Mouse (Mus musculus) urinary bladder, adult 18-20 months (tissue): ENCODE results near the gene Agbl5.
A peak's percentile ranks its signal among the peaks of the same experiment; 100 is the strongest.

Experiments used
- DNase-seq, 2 experiments: peaks; one replicate each; pipeline ENCODE4 v3.0.0; 2022; ENCODE audit warnings: low spot score in 2 of 2, mixed read lengths in 2 of 2

Agbl5 gene

GRCm38 (mm10) chr5:30887858-30888336, 597 bp upstream of the Agbl5 start:
- peak; percentile 91 to 92 for DNase-seq

DNA sequence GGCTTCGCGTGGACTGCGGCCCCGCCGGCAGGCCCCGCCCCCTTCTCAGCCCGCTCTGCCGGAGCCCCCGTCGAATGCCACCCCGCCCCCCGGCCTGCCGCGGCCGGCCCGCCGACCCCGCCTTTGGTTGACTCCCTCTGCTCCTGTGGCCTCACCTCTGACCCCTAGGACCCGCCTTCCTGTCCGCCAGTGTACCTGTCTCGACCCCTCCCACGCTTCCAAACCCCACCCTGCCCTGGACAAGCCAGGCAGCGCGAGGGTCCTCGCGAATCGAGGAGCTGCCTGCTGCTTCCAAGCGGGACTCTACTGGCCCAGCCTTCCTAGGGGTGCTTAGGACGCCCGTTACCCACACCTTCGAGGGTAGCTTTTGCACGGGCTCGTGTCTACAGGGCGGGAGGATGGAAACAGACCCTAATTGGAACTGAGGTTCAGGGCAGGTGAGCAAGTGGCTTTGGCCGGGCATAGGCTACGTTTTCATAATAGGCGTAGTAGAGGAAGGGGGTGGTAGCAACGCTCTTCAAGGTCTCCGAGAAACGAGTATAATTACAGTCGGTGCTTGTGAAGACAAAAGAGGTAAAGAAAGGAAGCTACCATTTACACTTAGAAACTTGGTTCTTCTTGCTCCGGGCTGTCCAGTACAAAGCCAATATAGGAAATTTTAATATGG, 727 bp downstream of the Agbl5 start:
- DNase-seq: peak in 1 of 2 experiments; percentile 57

GRCm38 (mm10) chr5:30890375-30890774, 1.9 kb downstream of the Agbl5 start:
- no peak for DNase-seq

DNA sequence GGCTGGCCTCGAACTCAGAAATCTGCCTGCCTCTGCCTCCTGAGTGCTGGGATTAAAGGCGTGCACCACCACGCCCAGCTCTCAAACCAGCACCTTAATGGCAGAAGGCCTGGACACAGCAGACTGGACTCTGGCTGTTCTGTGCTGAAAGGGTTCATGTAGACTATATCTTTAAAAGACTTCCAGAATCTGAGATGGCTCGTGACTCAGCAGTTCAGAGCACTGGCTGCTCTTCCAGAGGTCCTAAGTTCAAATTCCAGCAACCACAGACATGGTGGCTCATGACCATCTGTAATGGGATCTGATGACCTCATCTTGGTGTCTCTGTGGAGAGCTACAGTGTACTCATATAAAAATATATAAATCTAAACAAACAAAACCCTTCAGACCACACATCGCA, 13.4 kb downstream of the Agbl5 start:
- DNase-seq: no peak

GRCm38 (mm10) chr5:30907413-30908059, 19.0 kb downstream of the Agbl5 start, which contains the start of gene Ost4:
Gene Ost4, minus strand, starts transcription at chr5:30907788.
- DNase-seq: peak; percentile 95 to 96

GRCm38 (mm10) chr5:30908426-30909299, 20.2 kb downstream of the Agbl5 start:
- no peak for DNase-seq

- DNase-seq: no peak
Observed at GRCm38 (mm10) chr5:30909300-30909659, 20.8 kb downstream of the Agbl5 start.

GRCm38 (mm10) chr5:30909863-30910262, 21.4 kb downstream of the Agbl5 start:
- no peak for DNase-seq

DNA sequence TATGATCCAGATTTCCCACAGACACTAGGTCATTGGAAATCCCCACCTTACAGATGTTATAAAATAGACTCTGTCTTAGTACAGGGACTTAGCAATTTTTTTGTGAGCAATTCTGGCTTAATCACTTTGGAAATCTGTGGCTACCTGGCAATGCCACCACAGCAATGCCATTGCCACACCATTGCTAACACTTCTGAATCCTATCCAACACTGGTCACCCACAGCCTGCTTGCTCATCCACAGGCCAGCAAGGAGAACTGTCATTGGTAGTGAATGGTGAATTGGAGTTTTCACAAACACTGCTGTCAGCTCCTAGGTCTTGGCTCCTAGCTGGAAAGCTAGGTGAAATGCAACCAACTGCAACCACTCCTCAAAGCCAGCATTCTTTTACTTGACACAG, 22.0 kb downstream of the Agbl5 start:
- DNase-seq: no peak

DNA sequence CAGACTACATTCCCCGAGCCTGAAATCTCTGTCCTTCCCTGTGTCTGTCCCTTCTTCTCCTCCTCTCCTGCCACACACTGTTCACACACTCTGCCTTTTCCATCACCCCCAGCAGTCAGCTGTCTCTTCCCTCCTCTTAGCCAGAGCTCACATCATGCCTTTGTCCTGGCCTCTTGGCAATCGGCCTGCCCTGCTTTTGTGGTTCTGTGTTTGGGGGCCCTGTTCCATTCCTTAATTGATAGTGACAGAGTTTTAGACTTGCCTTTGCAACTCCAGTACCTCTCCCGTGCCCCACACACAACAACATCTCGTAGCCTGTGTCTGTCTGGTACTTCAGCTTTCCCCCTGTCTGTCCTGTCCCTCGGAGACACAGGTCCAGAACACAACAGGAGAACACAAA, 23.7 kb downstream of the Agbl5 start:
- DNase-seq: no peak

GRCm38 (mm10) chr5:30913060-30913841, 24.8 kb downstream of the Agbl5 start, which contains the start of gene Emilin1:
Gene Emilin1, plus strand, starts transcription at chr5:30913402.
- DNase-seq: peak in 1 of 2 experiments; percentile 58

- DNase-seq: no peak
Observed at GRCm38 (mm10) chr5:30914101-30914635, 25.7 kb downstream of the Agbl5 start.

GRCm38 (mm10) chr5:30914849-30915248, 26.4 kb downstream of the Agbl5 start:
- no peak for DNase-seq

GRCm38 (mm10) chr5:30915456-30915855, 27.0 kb downstream of the Agbl5 start:
- DNase-seq: no peak

- peak; percentile 50 to 82 for DNase-seq
Observed at GRCm38 (mm10) chr5:30915974-30916433, 27.5 kb downstream of the Agbl5 start.

- DNase-seq: no peak
Observed at GRCm38 (mm10) chr5:30916841-30917240, 28.3 kb downstream of the Agbl5 start.

- DNase-seq: no peak
Observed at GRCm38 (mm10) chr5:30917348-30917747, 28.9 kb downstream of the Agbl5 start.

GRCm38 (mm10) chr5:30917891-30918670, 29.6 kb downstream of the Agbl5 start:
- DNase-seq: no peak

GRCm38 (mm10) chr5:30918691-30919090, 30.2 kb downstream of the Agbl5 start:
- DNase-seq: no peak
